Mouse (Mus musculus): ENCODE data around the gene Keg1. TPM values are rescaled to one million over a fixed set of nuclear protein-coding genes. Genes with fewer than 3 reads are reported as not detected.

Keg1 gene
- polyA plus RNA-seq, 1 experiment, result not detected

DNA sequence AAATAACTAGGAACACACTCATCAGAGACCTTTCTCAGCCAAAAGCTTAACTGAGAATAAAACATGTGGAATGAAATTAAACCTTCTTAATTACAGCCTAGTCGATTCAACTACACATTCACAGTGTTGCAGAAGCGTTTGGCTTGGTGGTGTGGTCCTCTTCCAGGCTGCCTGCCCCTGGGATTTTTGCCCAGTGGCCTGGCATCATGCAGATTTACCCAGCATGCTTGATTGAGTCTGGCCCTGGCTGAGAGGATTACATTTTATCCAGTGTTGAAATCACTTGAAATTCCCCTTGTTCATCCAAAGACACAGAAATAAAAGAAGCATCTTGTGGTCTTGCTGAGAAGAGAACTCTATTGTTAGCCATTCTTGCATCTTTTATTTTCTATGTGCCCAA is 64.1 kb downstream of the Keg1 start:
- Histone ChIP-seq H3K4me3 (ENCODE audit: insufficient read depth, low read length) (no peak overlapping the region), H3K27ac (ENCODE audit: insufficient read depth, low read depth, low read length) (no peak overlapping the region), H3K4me1 (ENCODE audit: control insufficient read depth, insufficient read depth, low read length) (no peaks in the 10 kb centered on the region)
- TF ChIP-seq POLR2A (IDR thresholded peaks at IDR 0.05; ENCODE audit: borderline replicate concordance, low read depth, low read length), result no peak
- no peak for TF ChIP-seq CTCF (IDR thresholded peaks at IDR 0.05; ENCODE audit: low read depth, low read length)

DNA sequence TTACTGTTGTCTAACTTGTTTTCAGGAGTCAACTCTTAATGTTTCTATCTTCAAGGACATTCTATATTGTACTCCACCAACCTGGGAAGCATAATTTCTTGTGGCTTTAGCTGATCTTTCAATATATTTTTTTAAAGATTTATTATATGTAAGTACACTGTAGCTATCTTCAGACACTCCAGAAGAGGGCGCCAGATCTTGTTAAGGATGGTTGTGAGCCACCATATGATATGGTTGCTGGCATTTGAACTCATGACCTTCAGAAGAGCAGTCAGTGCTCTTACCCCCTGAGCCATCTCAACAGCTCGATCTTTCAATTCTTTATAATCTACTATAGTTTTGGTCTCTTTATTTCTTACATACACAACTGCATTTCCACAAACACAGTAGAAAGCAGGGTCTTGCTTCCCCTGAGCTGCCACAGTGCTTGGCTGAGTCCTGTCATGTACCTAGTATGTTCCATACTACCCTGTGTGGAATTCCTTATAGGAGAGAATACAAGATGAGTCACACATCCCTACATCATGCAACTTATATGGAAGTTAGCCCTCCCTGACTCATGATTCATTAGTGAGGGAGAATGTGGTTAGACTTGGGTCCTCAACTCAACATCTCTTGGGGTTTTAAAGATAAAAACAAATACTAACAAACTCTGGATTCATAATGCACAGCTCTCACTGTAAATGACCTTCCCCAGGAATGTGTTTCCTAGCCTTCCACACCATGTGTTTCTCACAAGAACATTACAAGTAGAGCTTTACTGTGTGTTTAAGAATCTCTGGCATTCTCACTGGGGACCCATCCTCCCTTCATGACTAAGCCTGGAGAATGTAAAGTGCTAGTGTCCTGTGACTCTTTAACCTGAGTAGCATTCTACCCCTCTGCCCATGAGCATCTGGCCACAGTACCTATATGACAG is 66.9 kb downstream of the Keg1 start:
- Histone ChIP-seq H3K4me3 (ENCODE audit: insufficient read depth, low read length) (no peak overlapping the region), H3K4me1 (ENCODE audit: control insufficient read depth, insufficient read depth, low read length) (no peaks in the 10 kb centered on the region), H3K27ac (ENCODE audit: insufficient read depth, low read depth, low read length) (no peak overlapping the region)
- TF ChIP-seq CTCF (IDR thresholded peaks at IDR 0.05; ENCODE audit: low read depth, low read length) (no peak), POLR2A (IDR thresholded peaks at IDR 0.05; ENCODE audit: borderline replicate concordance, low read depth, low read length) (no peak)

DNA sequence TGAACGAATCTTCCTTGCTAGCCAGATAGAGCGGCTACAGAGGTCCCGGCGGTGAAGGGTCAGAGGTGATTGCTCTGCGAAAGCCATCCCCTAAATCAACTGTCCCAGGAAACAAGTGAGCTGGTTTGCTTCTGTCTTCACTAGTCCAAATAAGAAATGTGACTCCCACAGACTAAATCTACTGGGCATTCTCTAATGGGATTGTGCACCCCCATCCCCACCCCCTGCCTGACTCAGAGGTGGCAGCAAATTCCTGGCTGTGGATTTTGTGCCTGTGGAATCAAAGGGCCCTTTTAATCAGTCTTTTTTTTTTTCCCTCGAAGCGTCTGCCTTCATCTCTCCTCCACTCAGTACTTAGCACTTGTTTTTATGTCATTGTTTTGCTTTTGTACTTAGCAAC is 69.7 kb downstream of the Keg1 start, which contains the start of gene Cntf:
Cntf (minus strand) TSS at position 325 of the 400 bp plus-strand sequence.
- Histone ChIP-seq H3K4me3 (ENCODE audit: insufficient read depth, low read length) (no peak within 1 kb of the TSS), H3K4me1 (ENCODE audit: control insufficient read depth, insufficient read depth, low read length) (no peaks in the 10 kb centered on the region), H3K27ac (ENCODE audit: insufficient read depth, low read depth, low read length) (no peak within 1 kb of the TSS)
- TF ChIP-seq POLR2A (IDR thresholded peaks at IDR 0.05; ENCODE audit: borderline replicate concordance, low read depth, low read length) (no peak), CTCF (IDR thresholded peaks at IDR 0.05; ENCODE audit: low read depth, low read length) (no peak)

Other genes with a start within 250 kb of the Keg1 start
- gene Mpeg1, start 235.0 kb upstream of the Keg1 start, polyA plus RNA-seq (2012; ENCODE audit: insufficient read depth, insufficient read length, missing spikeins), result 2,155 and 2,361 TPM in 2 replicates
- gene Dtx4, start 194.3 kb upstream of the Keg1 start, polyA plus RNA-seq (2012; ENCODE audit: insufficient read depth, insufficient read length, missing spikeins), result 18.5 and 19.3 TPM in 2 replicates
- 101 and 108 TPM in 2 replicates for gene Fam111a, start 150.0 kb upstream of the Keg1 start, polyA plus RNA-seq (2012; ENCODE audit: insufficient read depth, insufficient read length, missing spikeins)
- not detected in 2 replicates for gene Gm4952, start 95.8 kb upstream of the Keg1 start, polyA plus RNA-seq (2012; ENCODE audit: insufficient read depth, insufficient read length, missing spikeins)
- not detected in 2 replicates for gene Glyat, start 62.5 kb upstream of the Keg1 start, polyA plus RNA-seq (2012; ENCODE audit: insufficient read depth, insufficient read length, missing spikeins)
- not detected in 2 replicates for gene Olfr1442, start 25.3 kb upstream of the Keg1 start, polyA plus RNA-seq (2012; ENCODE audit: insufficient read depth, insufficient read length, missing spikeins)
- gene Olfr1443, start 17.7 kb upstream of the Keg1 start, polyA plus RNA-seq (2012; ENCODE audit: insufficient read depth, insufficient read length, missing spikeins), result not detected in 2 replicates
- 1.3 and 2.0 TPM in 2 replicates for gene Cntf, start 69.8 kb downstream of the Keg1 start, polyA plus RNA-seq (2012; ENCODE audit: insufficient read depth, insufficient read length, missing spikeins)
- gene Zfp91, start 100.3 kb downstream of the Keg1 start, polyA plus RNA-seq (2012; ENCODE audit: insufficient read depth, insufficient read length, missing spikeins), result 66.9 and 74.5 TPM in 2 replicates
- gene Lpxn, start 100.4 kb downstream of the Keg1 start, polyA plus RNA-seq (2012; ENCODE audit: insufficient read depth, insufficient read length, missing spikeins), result 150 TPM in 2 replicates
- not detected in 2 replicates for gene Gm5244, start 150.9 kb downstream of the Keg1 start, polyA plus RNA-seq (2012; ENCODE audit: insufficient read depth, insufficient read length, missing spikeins)
- gene Olfr1444, start 161.5 kb downstream of the Keg1 start, polyA plus RNA-seq (2012; ENCODE audit: insufficient read depth, insufficient read length, missing spikeins), result 0.72 TPM in 1 of 2 replicates, not detected in the other
- gene Olfr1445, start 188.1 kb downstream of the Keg1 start, polyA plus RNA-seq (2012; ENCODE audit: insufficient read depth, insufficient read length, missing spikeins), result not detected in 2 replicates
- gene Olfr1446, start 197.7 kb downstream of the Keg1 start, polyA plus RNA-seq (2012; ENCODE audit: insufficient read depth, insufficient read length, missing spikeins), result not detected in 2 replicates
- not detected in 2 replicates for gene Olfr1447, start 208.0 kb downstream of the Keg1 start, polyA plus RNA-seq (2012; ENCODE audit: insufficient read depth, insufficient read length, missing spikeins)
- gene Olfr1448, start 228.6 kb downstream of the Keg1 start, polyA plus RNA-seq (2012; ENCODE audit: insufficient read depth, insufficient read length, missing spikeins), result not detected in 2 replicates
- gene Olfr1449, start 235.1 kb downstream of the Keg1 start, polyA plus RNA-seq (2012; ENCODE audit: insufficient read depth, insufficient read length, missing spikeins), result not detected in 2 replicates